Mouse (Mus musculus): ENCODE measurements around the gene Rpap1. TPM values are rescaled to one million over a fixed set of nuclear protein-coding genes. Genes with fewer than 3 reads are reported as not detected.

Gene Rpap1
- total RNA-seq, 4 experiments from 2014 or later = 18.6 to 21.5 (median 19.2) TPM

- DNase-seq (ENCODE audit: low spot score in 2 of 2) = no peak
These were observed 12.0 kb upstream of the Rpap1 start for GRCm38 (mm10) chr2:119799181-119799960.

GRCm38 (mm10) chr2:119798246-119798927 is 11.1 kb upstream of the Rpap1 start:
- DNase-seq (ENCODE audit: low spot score in 2 of 2) = no peak

GRCm38 (mm10) chr2:119797279-119797783 is 10.0 kb upstream of the Rpap1 start, which contains the start of gene Tyro3:
Gene Tyro3, plus strand, starts transcription at chr2:119797733.
- DNase-seq (ENCODE audit: low spot score in 2 of 2) = no peak

- no peak for DNase-seq (ENCODE audit: low spot score in 2 of 2)
These were observed 2.7 kb upstream of the Rpap1 start for GRCm38 (mm10) chr2:119789996-119790395.

- DNase-seq (ENCODE audit: low spot score in 2 of 2) = no peak
These were observed 20.1 kb downstream of the Rpap1 start for GRCm38 (mm10) chr2:119767246-119767645.

- no peak for DNase-seq (ENCODE audit: low spot score in 2 of 2)
These were observed 23.4 kb downstream of the Rpap1 start for GRCm38 (mm10) chr2:119763924-119764323.

- DNase-seq (ENCODE audit: low spot score in 2 of 2) = no peak
These were observed 25.1 kb downstream of the Rpap1 start for GRCm38 (mm10) chr2:119762276-119762675.

- no peak for DNase-seq (ENCODE audit: low spot score in 2 of 2)
These were observed 27.1 kb downstream of the Rpap1 start, which contains the start of gene Ltk for GRCm38 (mm10) chr2:119760251-119760650. Gene Ltk, minus strand, starts transcription at chr2:119760431.

- no peak for DNase-seq (ENCODE audit: low spot score in 2 of 2)
These were observed 28.2 kb downstream of the Rpap1 start for GRCm38 (mm10) chr2:119758844-119759835.

- no peak for DNase-seq (ENCODE audit: low spot score in 2 of 2)
These were observed 29.1 kb downstream of the Rpap1 start for GRCm38 (mm10) chr2:119758101-119758843.

GRCm38 (mm10) chr2:119757601-119758100 is 29.7 kb downstream of the Rpap1 start:
- DNase-seq (ENCODE audit: low spot score in 2 of 2) = no peak

- no peak for DNase-seq (ENCODE audit: low spot score in 2 of 2)
These were observed 38.1 kb downstream of the Rpap1 start for GRCm38 (mm10) chr2:119749260-119749659.

GRCm38 (mm10) chr2:119747554-119747953 is 39.8 kb downstream of the Rpap1 start:
- no peak for DNase-seq (ENCODE audit: low spot score in 2 of 2)

GRCm38 (mm10) chr2:119745281-119745680 is 42.1 kb downstream of the Rpap1 start:
- DNase-seq (ENCODE audit: low spot score in 2 of 2) = no peak

- DNase-seq (ENCODE audit: low spot score in 2 of 2) = no peak
These were observed 42.9 kb downstream of the Rpap1 start for GRCm38 (mm10) chr2:119744163-119745111.

GRCm38 (mm10) chr2:119743808-119744162 is 43.6 kb downstream of the Rpap1 start:
- no peak for DNase-seq (ENCODE audit: low spot score in 2 of 2)

- DNase-seq (ENCODE audit: low spot score in 2 of 2) = peak; percentile 67 to 70
These were observed 44.0 kb downstream of the Rpap1 start for GRCm38 (mm10) chr2:119743176-119743807.

GRCm38 (mm10) chr2:119742461-119743175 is 44.7 kb downstream of the Rpap1 start:
- no peak for DNase-seq (ENCODE audit: low spot score in 2 of 2)
